Mouse (Mus musculus) bone marrow macrophage, adult 2 months (primary cell): ENCODE measurements around the gene Kctd15. TPM values are rescaled to one million over a fixed set of nuclear protein-coding genes. Genes with fewer than 3 reads are reported as not detected.

Source experiments
- H3K27ac ChIP-seq: 2 replicates; pipeline ENCODE4 v1.5.1; 2012; ENCODE audit warnings: low read depth, low read length; ENCODE audit not compliant: insufficient read depth
- H3K4me1 ChIP-seq: 2 replicates; pipeline ENCODE4 v1.6.1; 2012; ENCODE audit warnings: low read length; ENCODE audit not compliant: control insufficient read depth, insufficient read depth
- H3K4me3 ChIP-seq: 2 replicates; pipeline ENCODE4 v1.5.1; 2012; ENCODE audit warnings: mild to moderate bottlenecking, low read length, moderate library complexity; ENCODE audit not compliant: insufficient read depth
- CTCF ChIP-seq: IDR thresholded peaks from 2 replicates; pipeline ENCODE4 v1.5.1; 2012; ENCODE audit warnings: low read depth, mild to moderate bottlenecking, low read length, moderate library complexity
- POLR2A ChIP-seq: IDR thresholded peaks from 2 replicates; pipeline ENCODE4 v1.6.1; 2012; ENCODE audit warnings: mild to moderate bottlenecking, low read depth, low read length, borderline replicate concordance
- polyA plus RNA-seq: library from polyadenylated mRNA; stranded (reverse); fragments of >200 nt; gene quantifications from 2 replicates; pipeline ENCODE4 v1.2.4, GENCODE M21; 2012; ENCODE audit not compliant: missing spikeins, insufficient read depth, insufficient read length

Gene Kctd15
- polyA plus RNA-seq, 1 experiment, result not detected

- TF ChIP-seq CTCF, result no peak
- TF ChIP-seq POLR2A, result no peak
These were observed 58.5 kb downstream of the Kctd15 start for GRCm38 (mm10) chr7:34597986-34598385.

GRCm38 (mm10) chr7:34596531-34597235 lies 59.8 kb downstream of the Kctd15 start:
- H3K4me3 ChIP-seq, result no peak overlapping the region
- TF ChIP-seq CTCF, result no peak
- no peak for TF ChIP-seq POLR2A
- H3K4me1 ChIP-seq, result no peaks in the 10 kb centered on the region
- no peak overlapping the region for H3K27ac ChIP-seq

More at GRCm38 (mm10) chr7:34597986-34598385, 58.5 kb downstream of the Kctd15 start:
- Histone ChIP-seq H3K4me3 (no peak overlapping the region), H3K4me1 (no peaks in the 10 kb centered on the region), H3K27ac (no peak overlapping the region)

GRCm38 (mm10) chr7:34595307-34595565 lies 61.3 kb downstream of the Kctd15 start:
- Histone ChIP-seq H3K27ac (no peak overlapping the region), H3K4me1 (no peaks in the 10 kb centered on the region), H3K4me3 (no peak overlapping the region)
- no peak for TF ChIP-seq CTCF
- no peak for TF ChIP-seq POLR2A

- TF ChIP-seq CTCF, result no peak
- TF ChIP-seq POLR2A, result no peak
- Histone ChIP-seq H3K4me3 (no peak overlapping the region), H3K4me1 (no peaks in the 10 kb centered on the region), H3K27ac (no peak overlapping the region)
These were observed 61.8 kb downstream of the Kctd15 start for GRCm38 (mm10) chr7:34594501-34595306.

- Histone ChIP-seq H3K4me3 (no peak overlapping the region), H3K4me1 (no peaks in the 10 kb centered on the region)
- no peak for TF ChIP-seq CTCF
- TF ChIP-seq POLR2A, result no peak
These were observed 65.8 kb downstream of the Kctd15 start for GRCm38 (mm10) chr7:34590711-34591110.

More at GRCm38 (mm10) chr7:34590711-34591110, 65.8 kb downstream of the Kctd15 start:
- H3K27ac ChIP-seq, result no peak overlapping the region

Other genes with a start within 250 kb of the Kctd15 start
- gene Chst8, start 156.0 kb upstream of the Kctd15 start, polyA plus RNA-seq, result not detected in 2 replicates